Mouse (Mus musculus): ENCODE measurements around the gene Shank3.

GRCm38 (mm10) chr15:89497391-89498048 is 1.9 kb upstream of the Shank3 start:
- no peak for TF ChIP-seq CTCF (IDR thresholded peaks at IDR 0.05; ENCODE audit: low read depth, low read length)
- no peak for TF ChIP-seq POLR2A (IDR thresholded peaks at IDR 0.05; ENCODE audit: insufficient read depth, low read length)
- TF ChIP-seq EP300 (IDR thresholded peaks at IDR 0.05; ENCODE audit: insufficient read depth, low read depth, low read length), result no peak

Data from ES-Bruce4 (cell line).